Mouse (Mus musculus) C2C12 (cell line): ENCODE results near the gene Csrp1. TPM values are rescaled to one million over a fixed set of nuclear protein-coding genes. Genes with fewer than 3 reads are reported as not detected.

ENCODE experiments used
- H3K27me3 ChIP-seq: one replicate; pipeline ENCODE4 v1.6.1; 2011; ENCODE audit not compliant: control insufficient read depth, insufficient read depth, insufficient read length
- H3K36me3 ChIP-seq: one replicate; pipeline ENCODE4 v1.6.1; 2011; ENCODE audit not compliant: control insufficient read depth, insufficient read depth
- H3K4me3 ChIP-seq: one replicate; pipeline ENCODE4 v1.5.1; 2011; ENCODE audit warnings: mild to moderate bottlenecking, control low read depth; ENCODE audit not compliant: poor library complexity, insufficient read depth, severe bottlenecking
- H3K79me2 ChIP-seq: one replicate; pipeline ENCODE4 v1.6.1; 2011; ENCODE audit not compliant: control insufficient read depth, insufficient read depth
- H3K79me3 ChIP-seq: one replicate; pipeline ENCODE4 v1.6.1; 2011; ENCODE audit warnings: low read depth, control low read depth
- H3ac ChIP-seq: one replicate; pipeline ENCODE3; 2011; ENCODE audit warnings: low read depth; ENCODE audit not compliant: control insufficient read depth, insufficient read length
- CEBPB ChIP-seq: IDR thresholded peaks from one replicate; pipeline ENCODE4 v1.6.1; 2011; ENCODE audit warnings: low read depth, mild to moderate bottlenecking, control low read depth, moderate library complexity
- CTCF ChIP-seq: IDR thresholded peaks from one replicate; pipeline ENCODE4 v1.5.1; 2011; ENCODE audit not compliant: control insufficient read depth, insufficient read depth, insufficient read length
- FOSL1 ChIP-seq: IDR thresholded peaks from one replicate; pipeline ENCODE4 v1.8.0; 2011; ENCODE audit warnings: mild to moderate bottlenecking, low read length; ENCODE audit not compliant: poor library complexity, insufficient read depth, severe bottlenecking
- MAX ChIP-seq: IDR thresholded peaks from one replicate; pipeline ENCODE4 v1.6.1; 2011; ENCODE audit warnings: mild to moderate bottlenecking, control low read depth
- MYOD1 ChIP-seq: IDR thresholded peaks from one replicate; pipeline ENCODE4 v1.6.1; 2011; ENCODE audit warnings: low read depth; ENCODE audit not compliant: control insufficient read depth, insufficient read length
- MYOG ChIP-seq: IDR thresholded peaks from one replicate; pipeline ENCODE4 v1.6.1; 2011; ENCODE audit not compliant: control insufficient read depth, insufficient read length; ENCODE audit errors: extremely low read depth
- USF1 ChIP-seq: IDR thresholded peaks from one replicate; pipeline ENCODE4 v1.6.1; 2011; ENCODE audit warnings: low read depth, mild to moderate bottlenecking, control low read depth, moderate library complexity
- polyA plus RNA-seq: library from polyadenylated mRNA; unstranded; fragments of >200 nt; fragmentation: generic; extraction: Trizol; gene quantifications from one replicate; pipeline ENCODE4 v1.2.1, GENCODE M21; 2012; ENCODE audit warnings: missing spikeins

Gene Csrp1
- polyA plus RNA-seq, 1 experiment: 427 TPM

DNA sequence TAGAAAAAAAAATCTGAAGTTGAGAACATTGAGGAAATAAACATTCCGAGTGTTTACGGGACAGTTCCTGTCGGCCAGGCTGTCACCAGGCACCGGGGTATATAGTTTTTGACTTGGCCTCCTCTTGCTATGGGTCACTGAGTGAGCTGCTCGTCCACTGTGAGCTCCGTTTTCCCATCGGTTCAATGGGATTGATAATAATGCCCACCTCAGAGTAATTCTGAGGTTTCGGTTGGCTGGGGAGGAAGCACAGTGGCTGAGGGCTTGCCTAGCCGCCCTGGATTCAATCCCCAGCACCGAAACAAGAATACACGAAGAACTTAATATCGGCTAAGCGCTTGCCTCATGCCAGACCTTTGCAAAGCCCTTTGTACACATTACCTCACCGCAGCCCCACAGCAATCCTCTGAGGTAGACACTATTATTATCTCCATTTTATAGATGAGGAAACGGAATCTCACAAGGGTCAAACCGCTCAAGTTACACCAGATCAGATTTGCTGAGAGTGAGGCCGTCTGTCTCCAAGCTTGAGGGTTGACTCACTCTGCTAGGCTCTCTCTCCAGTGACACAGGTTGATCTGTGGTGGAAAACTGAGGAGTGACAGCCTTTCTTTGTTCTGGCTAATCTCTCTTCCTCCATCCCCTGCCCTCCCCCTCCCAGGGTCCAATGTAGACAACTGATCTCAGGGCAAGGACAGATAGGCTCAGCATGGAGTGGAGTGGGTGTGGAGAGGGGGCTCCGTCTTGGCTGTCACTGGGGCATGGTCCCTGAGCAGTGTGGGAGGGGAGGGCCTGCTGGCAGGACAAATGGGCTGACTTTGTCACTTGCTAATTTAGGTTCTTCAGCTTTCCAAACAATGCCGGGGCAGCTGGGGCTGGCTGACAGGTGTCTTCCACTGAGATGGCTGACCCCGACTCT, 74.6 kb downstream of the Csrp1 start:
- Histone ChIP-seq H3K79me2 (no peaks in the 10 kb centered on the region), H3K27me3 (no peaks in the 10 kb centered on the region), H3K4me3 (no peak overlapping the region), H3ac (peak overlapping the region; percentile 54), H3K79me3 (no peaks in the 10 kb centered on the region), H3K36me3 (no peaks in the 10 kb centered on the region)
- TF ChIP-seq MYOD1 (peak; percentile 13), MAX (no peak)

GRCm38 (mm10) chr1:135798492-135798891, 78.6 kb downstream of the Csrp1 start:
- Histone ChIP-seq H3K27me3 (no peaks in the 10 kb centered on the region), H3K4me3 (no peak overlapping the region), H3K79me2 (no peaks in the 10 kb centered on the region), H3K79me3 (no peaks in the 10 kb centered on the region), H3K36me3 (no peaks in the 10 kb centered on the region), H3ac (no peak overlapping the region)
- TF ChIP-seq MAX: no peak
- TF ChIP-seq CTCF: no peak

DNA sequence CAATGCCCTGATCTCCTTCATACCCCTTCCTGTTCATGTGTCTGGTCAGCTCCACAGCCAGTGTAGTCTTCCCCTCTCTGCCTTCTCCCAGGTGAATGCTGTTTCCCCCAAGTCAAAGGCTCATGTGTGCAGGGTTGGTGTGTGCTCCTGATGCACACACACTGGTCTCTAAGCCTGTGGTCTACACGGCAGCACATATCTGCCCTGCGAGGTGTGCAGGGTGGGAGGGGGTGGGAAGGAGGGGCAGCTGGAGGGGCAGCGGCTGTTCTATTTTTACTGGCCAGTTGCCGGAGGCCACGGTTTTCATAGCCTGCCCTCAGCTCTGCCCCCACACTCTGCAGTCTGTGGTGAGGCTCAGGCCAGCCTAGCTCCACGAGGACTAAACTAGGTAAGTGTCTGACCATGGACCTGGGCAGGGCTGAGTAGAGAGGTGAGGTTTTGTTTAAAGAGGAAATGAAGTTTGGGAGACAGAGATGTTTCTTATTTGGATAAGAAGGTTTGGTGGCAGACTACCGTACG, 79.3 kb downstream of the Csrp1 start:
- Histone ChIP-seq H3K27me3 (no peaks in the 10 kb centered on the region), H3ac (no peak overlapping the region), H3K4me3 (no peak overlapping the region), H3K79me3 (no peaks in the 10 kb centered on the region), H3K79me2 (no peaks in the 10 kb centered on the region), H3K36me3 (no peaks in the 10 kb centered on the region)
- TF ChIP-seq MAX (no peak), MYOG (no peak), CEBPB (no peak), CTCF (no peak)

- Histone ChIP-seq H3K79me2 (no peaks in the 10 kb centered on the region), H3K4me3 (no peak overlapping the region), H3K27me3 (no peaks in the 10 kb centered on the region), H3ac (no peak overlapping the region), H3K36me3 (no peaks in the 10 kb centered on the region), H3K79me3 (no peaks in the 10 kb centered on the region)
- TF ChIP-seq MAX (no peak), MYOG (no peak), USF1 (no peak), CTCF (no peak), CEBPB (no peak), FOSL1 (no peak), MYOD1 (no peak)
Measured at GRCm38 (mm10) chr1:135800192-135800950, 80.5 kb downstream of the Csrp1 start.

Other genes with a start within 250 kb of the Csrp1 start
- gene Nav1, start 112.8 kb upstream of the Csrp1 start, polyA plus RNA-seq: 22.2 TPM
- 318 TPM for gene Phlda3, start 46.1 kb downstream of the Csrp1 start, polyA plus RNA-seq
- 44.6 TPM for gene Tnni1, start 59.4 kb downstream of the Csrp1 start, polyA plus RNA-seq
- 0.48 TPM for gene Lad1, start 98.5 kb downstream of the Csrp1 start, polyA plus RNA-seq
- gene Tnnt2, start 116.3 kb downstream of the Csrp1 start, polyA plus RNA-seq: 167 TPM
- gene Pkp1, start 199.1 kb downstream of the Csrp1 start, polyA plus RNA-seq: 6.4 TPM